Mouse (Mus musculus): ENCODE measurements around the gene Olfr860. TPM values are rescaled to one million over a fixed set of nuclear protein-coding genes. Genes with fewer than 3 reads are reported as not detected.

Olfr860 gene
- not detected for polyA plus RNA-seq (2017; shearing (Covaris generic))

GRCm38 (mm10) chr9:19849647-19850046 is at the start of gene Olfr860:
TSS of gene Olfr860 (minus strand) at chr9:19849747.

GRCm38 (mm10) chr9:19887904-19888303 is 38.4 kb upstream of the Olfr860 start, which contains the start of gene Olfr862:
TSS of gene Olfr862 (minus strand) at chr9:19888004.

GRCm38 (mm10) chr9:19804606-19805005 is 44.9 kb downstream of the Olfr860 start, which contains the start of gene Olfr859:
TSS of gene Olfr859 (plus strand) at chr9:19804906.

Other genes starting within 250 kb of the Olfr860 start
- 41.2 TPM for gene Zfp317, start 227.6 kb downstream of the Olfr860 start, polyA plus RNA-seq (2017; shearing (Covaris generic))
- not detected for gene Olfr857, start 140.3 kb downstream of the Olfr860 start, polyA plus RNA-seq (2017; shearing (Covaris generic))
- gene Olfr58, start 69.5 kb downstream of the Olfr860 start, polyA plus RNA-seq (2017; shearing (Covaris generic)), result not detected
- gene Olfr859, start 44.8 kb downstream of the Olfr860 start, polyA plus RNA-seq (2017; shearing (Covaris generic)), result not detected
- gene Olfr862, start 38.3 kb upstream of the Olfr860 start, polyA plus RNA-seq (2017; shearing (Covaris generic)), result not detected
- 1.1 TPM for gene Olfr77, start 67.1 kb upstream of the Olfr860 start, polyA plus RNA-seq (2017; shearing (Covaris generic))
- not detected for gene Olfr866, start 178.3 kb upstream of the Olfr860 start, polyA plus RNA-seq (2017; shearing (Covaris generic))
- gene Olfr867, start 207.8 kb upstream of the Olfr860 start, polyA plus RNA-seq (2017; shearing (Covaris generic)), result not detected
- gene Olfr868, start 248.9 kb upstream of the Olfr860 start, polyA plus RNA-seq (2017; shearing (Covaris generic)), result not detected

All from activated CD4-positive, CD25-positive, alpha-beta regulatory T cell, adult 9 weeks (primary cell).